Mouse (Mus musculus) adrenal gland, postnatal 4 days (tissue): ENCODE results near the gene Gm7173. TPM values are rescaled to one million over a fixed set of nuclear protein-coding genes. Genes with fewer than 3 reads are reported as not detected.

Source experiments
- DNase-seq, 2 experiments: peaks; one replicate each; pipeline ENCODE4 v3.0.0; 2021 to 2022; ENCODE audit warnings: low spot score in 2 of 2, mixed read lengths in 2 of 2
- long read RNA-seq, 2 experiments: library from polyadenylated mRNA; stranded (forward); transcript quantifications; one replicate each; pipeline ENCODE4 v2.0.0; 2021
- total RNA-seq, 2 experiments: library from RNA; stranded (reverse); gene quantifications; 2 replicates each; pipeline ENCODE4 v1.2.3; 2021

Gm7173 gene
- 1 to 10 TPM in 1 of 2 experiments, under 1 TPM in 1; 0.90 to 1.2 TPM for total RNA-seq
- long read RNA-seq, experiment 1 = 0 reads
- long read RNA-seq, experiment 2 = 0 reads

DNA sequence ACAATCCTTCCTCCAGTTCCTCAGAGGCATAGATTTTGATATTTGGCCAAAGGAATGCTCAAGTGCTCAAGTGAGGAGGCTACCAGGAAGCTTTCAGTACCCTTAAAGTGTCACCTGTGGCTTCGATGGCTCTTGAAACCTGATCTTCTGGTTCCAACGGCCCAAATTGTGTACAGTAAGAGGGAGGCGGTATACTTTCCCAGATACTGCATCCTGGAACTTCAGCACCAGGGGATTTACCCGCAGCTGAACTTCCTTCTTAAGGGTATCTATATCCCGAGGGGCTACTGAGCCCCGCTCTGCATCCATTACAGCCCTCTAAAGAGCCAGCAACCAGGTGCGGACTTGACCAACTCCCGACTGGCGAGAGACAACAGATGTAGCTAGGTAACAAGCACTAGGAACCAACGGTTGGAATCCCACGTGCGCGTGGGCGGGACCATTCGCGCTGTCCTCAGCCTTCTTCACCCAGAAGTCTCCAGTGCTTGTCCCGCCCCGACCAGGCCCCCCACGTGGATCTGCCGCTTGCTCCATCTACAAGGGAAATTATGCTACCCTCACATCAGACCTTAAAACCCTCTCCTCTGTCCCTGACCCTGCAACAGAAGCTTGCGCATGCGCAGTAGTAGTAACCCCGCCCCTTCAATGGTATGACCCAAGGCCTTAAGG lies at the start of gene Gm7173:
Gm7173 (minus strand) TSS at position 309 of the 669 bp plus-strand sequence.
- peak; percentile 3 to 4 for DNase-seq

DNA sequence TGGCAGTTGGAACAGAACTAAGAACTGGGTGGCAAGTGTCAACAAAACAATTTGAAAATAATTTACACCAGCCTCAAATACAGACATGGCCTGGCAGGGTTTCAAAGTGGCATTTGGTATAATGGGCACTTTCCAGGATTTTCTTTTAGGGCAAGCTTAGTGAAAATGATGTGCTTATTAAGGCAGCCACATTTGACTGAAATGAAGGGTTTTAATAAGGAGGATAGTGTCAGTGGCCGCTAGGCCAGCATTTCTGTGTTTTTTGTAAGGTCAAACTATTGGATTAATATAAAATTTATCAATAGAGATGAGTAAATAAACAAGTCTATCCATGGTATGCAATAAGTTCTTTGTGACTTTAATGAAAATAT lies 546 bp upstream of the Gm7173 start:
- no peak for DNase-seq

DNA sequence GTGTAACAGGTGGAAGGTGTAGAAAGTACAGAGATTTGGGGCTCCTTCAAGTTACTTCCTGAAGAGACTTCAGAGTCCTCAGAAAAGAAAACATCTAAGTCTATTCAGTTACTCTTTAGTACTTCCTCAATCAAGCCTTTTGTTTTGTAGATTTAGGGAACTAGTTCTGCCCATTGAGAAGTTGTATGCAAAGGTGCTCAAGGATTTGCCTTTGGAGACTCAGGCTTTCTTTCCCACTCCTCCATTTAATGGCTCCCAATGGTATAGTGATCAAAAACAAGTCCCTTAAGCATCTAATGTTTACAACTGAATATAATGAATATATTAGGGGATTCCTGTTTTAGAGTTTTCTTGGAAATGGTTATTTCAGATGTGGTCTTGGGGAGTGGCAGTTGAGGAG lies 200.3 kb downstream of the Gm7173 start:
- DNase-seq = no peak

Other genes with a start within 250 kb of the Gm7173 start
- not detected for gene Mageb16, start 154.2 kb upstream of the Gm7173 start, total RNA-seq